Mouse (Mus musculus) midbrain, embryonic 10.5 days (tissue): ENCODE data around the gene Rasal2. TPM values are rescaled to one million over a fixed set of nuclear protein-coding genes. Genes with fewer than 3 reads are reported as not detected.

Experiments used
- DNase-seq: peaks from one replicate; pipeline ENCODE4 v3.0.0-alpha.2; 2017; ENCODE audit warnings: low spot score
- H3K27ac ChIP-seq: fragments of 300-500 bp; sonication (generic); replicated peaks from 2 replicates; pipeline ENCODE4 v1.5.1; 2016; ENCODE audit warnings: mild to moderate bottlenecking
- H3K27me3 ChIP-seq: fragments of 300-500 bp; sonication (generic); 2 replicates; pipeline ENCODE4 v1.6.1; 2016; ENCODE audit warnings: low read depth, mild to moderate bottlenecking; ENCODE audit not compliant: poor library complexity, severe bottlenecking
- H3K36me3 ChIP-seq: fragments of 300-500 bp; sonication (generic); 2 replicates; pipeline ENCODE4 v1.6.1; 2016; ENCODE audit warnings: mild to moderate bottlenecking, moderate library complexity
- H3K4me1 ChIP-seq: fragments of 300-500 bp; sonication (generic); 2 replicates; pipeline ENCODE4 v1.6.1; 2016
- H3K4me3 ChIP-seq: fragments of 300-500 bp; sonication (generic); 2 replicates; pipeline ENCODE4 v1.5.1; 2016; ENCODE audit warnings: mild to moderate bottlenecking, moderate library complexity
- H3K9me3 ChIP-seq: fragments of 300-500 bp; sonication (generic); replicated peaks from 2 replicates; pipeline ENCODE4 v1.6.1; 2016; ENCODE audit warnings: mild to moderate bottlenecking
- WGBS: fragments of 180-500 bp; shearing (Covaris S2); methylation state at CpG from one replicate; pipeline ENCODE4 v1.1.7; 2016; 5-methylcytosine and 5-hydroxymethylcytosine counted together
- polyA plus RNA-seq: library from polyadenylated mRNA; unstranded; fragments of >200 nt; fragmentation: Nextera tagmentation; extraction: Ambion mirVana; gene quantifications from 2 replicates; pipeline ENCODE4 v1.2.1, GENCODE M21; 2016

The Rasal2 gene
- polyA plus RNA-seq, 1 experiment from 2014 or later: 8.8 TPM

- no peak overlapping the region for H3K27ac ChIP-seq
- WGBS: 90% methylated on average over 9 of the region's 9 CpGs
- no peak overlapping the region for H3K4me3 ChIP-seq
- peaks cover 39% of the 10 kb centered on the region for H3K36me3 ChIP-seq
- H3K4me1 ChIP-seq: no peaks in the 10 kb centered on the region
- DNase-seq: no peak
- no peaks in the 10 kb centered on the region for H3K9me3 ChIP-seq
- no peaks in the 10 kb centered on the region for H3K27me3 ChIP-seq
Measured at GRCm38 (mm10) chr1:157137132-157137853, 275.1 kb downstream of the Rasal2 start.

GRCm38 (mm10) chr1:157128219-157128618 lies 284.2 kb downstream of the Rasal2 start:
- DNase-seq: no peak
- Histone ChIP-seq H3K4me1 (no peaks in the 10 kb centered on the region), H3K9me3 (no peaks in the 10 kb centered on the region), H3K36me3 (peaks cover 9% of the 10 kb centered on the region; the same call in 1 of the 2 replicates), H3K27me3 (no peaks in the 10 kb centered on the region), H3K4me3 (no peak overlapping the region), H3K27ac (no peak overlapping the region)
- WGBS: 84% methylated on average over 2 of the region's 2 CpGs

GRCm38 (mm10) chr1:157123836-157124235 lies 288.6 kb downstream of the Rasal2 start:
- no peaks in the 10 kb centered on the region for H3K27me3 ChIP-seq
- H3K27ac ChIP-seq: no peak overlapping the region
- H3K4me1 ChIP-seq: no peaks in the 10 kb centered on the region
- no peaks in the 10 kb centered on the region for H3K9me3 ChIP-seq
- DNase-seq: no peak
- 90% methylated on average over 3 of the region's 3 CpGs for WGBS
- H3K36me3 ChIP-seq: no peaks in the 10 kb centered on the region
- no peak overlapping the region for H3K4me3 ChIP-seq

- 94% methylated on average over 6 of the region's 6 CpGs for WGBS
- DNase-seq: no peak
- Histone ChIP-seq H3K4me3 (no peak overlapping the region), H3K4me1 (no peaks in the 10 kb centered on the region), H3K27me3 (no peaks in the 10 kb centered on the region), H3K9me3 (no peaks in the 10 kb centered on the region), H3K27ac (no peak overlapping the region), H3K36me3 (no peaks in the 10 kb centered on the region)
Measured at GRCm38 (mm10) chr1:157119168-157119567, 293.2 kb downstream of the Rasal2 start.

- no peaks in the 10 kb centered on the region for H3K36me3 ChIP-seq
- H3K9me3 ChIP-seq: no peaks in the 10 kb centered on the region
- H3K27ac ChIP-seq: no peak overlapping the region
- H3K4me1 ChIP-seq: no peaks in the 10 kb centered on the region
- H3K27me3 ChIP-seq: no peaks in the 10 kb centered on the region
- H3K4me3 ChIP-seq: no peak overlapping the region
- no peak for DNase-seq
- 90% methylated on average over 3 of the region's 3 CpGs for WGBS
Measured at GRCm38 (mm10) chr1:157117440-157117839, 295.0 kb downstream of the Rasal2 start.

- Histone ChIP-seq H3K27ac (no peak overlapping the region), H3K36me3 (no peaks in the 10 kb centered on the region), H3K4me3 (no peak overlapping the region), H3K27me3 (no peaks in the 10 kb centered on the region), H3K4me1 (no peaks in the 10 kb centered on the region), H3K9me3 (no peaks in the 10 kb centered on the region)
- no peak for DNase-seq
- 80% methylated on average over 2 of the region's 2 CpGs for WGBS
Measured at GRCm38 (mm10) chr1:157114492-157114891, 297.9 kb downstream of the Rasal2 start.

- DNase-seq: no peak
- Histone ChIP-seq H3K36me3 (no peaks in the 10 kb centered on the region), H3K4me3 (no peak overlapping the region), H3K27ac (no peak overlapping the region), H3K9me3 (no peaks in the 10 kb centered on the region), H3K4me1 (peaks cover 6% of the 10 kb centered on the region; the same call in 1 of the 2 replicates), H3K27me3 (no peaks in the 10 kb centered on the region)
- 84% methylated on average over 6 of the region's 6 CpGs for WGBS
Measured at GRCm38 (mm10) chr1:157110287-157110835, 302.0 kb downstream of the Rasal2 start.

- no peaks in the 10 kb centered on the region for H3K36me3 ChIP-seq
- H3K9me3 ChIP-seq: no peaks in the 10 kb centered on the region
- 81% methylated on average over 4 of the region's 4 CpGs for WGBS
- H3K4me1 ChIP-seq: peaks cover 6% of the 10 kb centered on the region; the same call in 1 of the 2 replicates
- DNase-seq: no peak
- no peak within 1 kb of the TSS for H3K27ac ChIP-seq
- H3K27me3 ChIP-seq: no peaks in the 10 kb centered on the region
- no peak within 1 kb of the TSS for H3K4me3 ChIP-seq
Measured at GRCm38 (mm10) chr1:157108580-157108979, 303.8 kb downstream of the Rasal2 start, which contains the start of gene Tex35. Gene Tex35, minus strand, starts transcription at chr1:157108680.

GRCm38 (mm10) chr1:157101122-157101865 lies 311.1 kb downstream of the Rasal2 start:
- H3K27me3 ChIP-seq: no peaks in the 10 kb centered on the region
- H3K9me3 ChIP-seq: no peaks in the 10 kb centered on the region
- peak; percentile 47 for DNase-seq
- H3K4me1 ChIP-seq: peaks cover 18% of the 10 kb centered on the region
- H3K4me3 ChIP-seq: peak overlapping the region; percentile 43
- WGBS: 22% methylated on average over 19 of the region's 19 CpGs
- H3K27ac ChIP-seq: peak overlapping the region; percentile 83
- H3K36me3 ChIP-seq: no peaks in the 10 kb centered on the region

GRCm38 (mm10) chr1:157095534-157095933 lies 316.9 kb downstream of the Rasal2 start:
- no peak overlapping the region for H3K4me3 ChIP-seq
- H3K27me3 ChIP-seq: no peaks in the 10 kb centered on the region
- WGBS: 88% methylated on average over 4 of the region's 4 CpGs

GRCm38 (mm10) chr1:157092622-157093021 lies 319.8 kb downstream of the Rasal2 start:
- no peak overlapping the region for H3K27ac ChIP-seq
- no peaks in the 10 kb centered on the region for H3K36me3 ChIP-seq
- no peaks in the 10 kb centered on the region for H3K27me3 ChIP-seq
- H3K9me3 ChIP-seq: no peaks in the 10 kb centered on the region
- DNase-seq: no peak
- H3K4me1 ChIP-seq: no peaks in the 10 kb centered on the region
- WGBS: 89% methylated on average over 1 of the region's 1 CpGs
- no peak overlapping the region for H3K4me3 ChIP-seq

More at GRCm38 (mm10) chr1:157095534-157095933, 316.9 kb downstream of the Rasal2 start:
- no peaks in the 10 kb centered on the region for H3K36me3 ChIP-seq
- no peak for DNase-seq
- peaks cover 1% of the 10 kb centered on the region; the same call in 1 of the 2 replicates for H3K4me1 ChIP-seq
- no peaks in the 10 kb centered on the region for H3K9me3 ChIP-seq
- H3K27ac ChIP-seq: no peak overlapping the region

- DNase-seq: no peak
- Histone ChIP-seq H3K9me3 (no peaks in the 10 kb centered on the region), H3K27me3 (no peaks in the 10 kb centered on the region), H3K36me3 (no peaks in the 10 kb centered on the region), H3K4me3 (no peak overlapping the region), H3K27ac (no peak overlapping the region), H3K4me1 (no peaks in the 10 kb centered on the region)
- 56% methylated on average over 4 of the region's 4 CpGs for WGBS
Measured at GRCm38 (mm10) chr1:157092140-157092539, 320.3 kb downstream of the Rasal2 start.

GRCm38 (mm10) chr1:157090835-157091234 lies 321.6 kb downstream of the Rasal2 start:
- Histone ChIP-seq H3K4me3 (no peak overlapping the region), H3K36me3 (no peaks in the 10 kb centered on the region), H3K27me3 (no peaks in the 10 kb centered on the region), H3K27ac (no peak overlapping the region), H3K9me3 (no peaks in the 10 kb centered on the region), H3K4me1 (peaks cover 11% of the 10 kb centered on the region)
- no peak for DNase-seq
- 69% methylated on average over 3 of the region's 3 CpGs for WGBS
